Mouse (Mus musculus): Measurements from ENCODE around the gene Ly86.

Gene Ly86

DNA sequence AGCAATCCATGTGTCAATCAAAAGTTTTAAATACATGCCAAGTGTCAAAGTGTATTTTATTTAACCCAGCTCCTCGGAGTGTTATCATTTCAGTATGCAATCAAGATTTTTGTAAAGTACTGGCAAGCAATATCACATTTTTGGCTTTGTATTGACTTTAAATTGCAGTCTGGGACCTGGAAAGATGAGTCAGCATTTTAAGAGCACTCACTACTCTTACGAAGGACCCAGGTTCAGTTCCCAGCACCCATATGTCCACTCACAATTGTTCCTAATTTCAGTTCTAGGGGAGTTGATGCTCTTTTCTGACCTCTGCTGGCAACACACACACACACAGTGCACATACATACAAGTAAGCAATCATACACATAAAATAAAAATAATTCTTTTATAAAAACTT is 86.7 kb downstream of the Ly86 start:
- DNase-seq (ENCODE audit: low spot score) = no peak

DNA sequence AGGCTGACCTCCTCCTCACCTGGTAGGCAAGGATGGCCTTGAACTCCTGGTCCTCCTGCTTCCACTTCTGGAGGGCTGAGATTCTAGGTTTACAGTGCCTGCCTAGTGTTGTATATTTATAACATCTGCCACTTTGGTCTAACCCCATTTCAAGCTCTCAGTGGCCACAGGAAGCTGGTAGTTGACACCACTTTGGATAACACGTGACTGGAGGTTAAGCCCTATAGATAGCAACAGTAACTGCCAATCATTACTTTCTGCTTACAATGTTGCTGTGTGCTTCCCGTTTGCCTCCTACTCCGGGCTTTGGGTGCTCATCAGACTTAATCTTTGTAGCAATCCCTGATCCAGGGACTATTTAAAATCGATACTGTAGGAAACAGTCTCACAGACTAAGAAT is 87.6 kb downstream of the Ly86 start:
- no peak for DNase-seq (ENCODE audit: low spot score)

DNA sequence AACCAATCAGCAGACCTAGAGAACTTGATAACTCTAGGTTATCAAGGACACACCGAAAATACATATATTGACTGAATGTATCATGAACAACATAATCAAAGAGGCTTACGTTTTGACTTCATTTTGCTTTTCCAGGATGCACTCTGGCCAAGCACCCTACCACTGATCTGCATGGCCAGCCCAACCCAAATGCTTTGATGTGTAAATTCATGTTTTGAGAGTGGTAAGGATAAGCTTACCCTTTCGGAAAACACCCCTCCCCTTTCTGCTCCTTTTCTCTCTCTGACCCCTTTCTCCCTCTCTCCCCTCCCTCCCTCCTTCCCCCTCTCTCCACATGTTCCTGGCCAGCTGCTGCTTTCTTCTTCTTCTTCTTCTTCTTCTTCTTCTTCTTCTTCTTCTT is 88.1 kb downstream of the Ly86 start:
- no peak for DNase-seq (ENCODE audit: low spot score)

DNA sequence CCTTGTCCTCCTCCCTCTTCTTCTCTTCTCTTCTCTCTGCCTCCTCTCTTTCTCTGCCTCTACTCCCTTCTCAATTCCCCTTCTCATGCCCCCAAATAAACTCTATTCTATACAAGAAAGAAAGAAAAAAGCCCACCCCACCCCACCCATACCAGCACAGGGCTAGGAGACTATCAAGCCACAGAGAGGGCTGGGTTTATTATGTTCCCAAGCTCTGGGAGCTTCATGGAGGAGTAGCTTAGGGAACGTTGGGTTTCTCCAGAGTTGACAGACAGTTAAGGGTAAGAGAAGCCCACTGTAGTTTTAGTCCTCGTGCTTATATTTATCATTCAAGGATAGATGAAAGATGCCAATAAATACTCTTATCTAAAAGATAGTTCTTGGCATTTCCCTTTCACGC is 88.7 kb downstream of the Ly86 start:
- DNase-seq (ENCODE audit: low spot score) = no peak

DNA sequence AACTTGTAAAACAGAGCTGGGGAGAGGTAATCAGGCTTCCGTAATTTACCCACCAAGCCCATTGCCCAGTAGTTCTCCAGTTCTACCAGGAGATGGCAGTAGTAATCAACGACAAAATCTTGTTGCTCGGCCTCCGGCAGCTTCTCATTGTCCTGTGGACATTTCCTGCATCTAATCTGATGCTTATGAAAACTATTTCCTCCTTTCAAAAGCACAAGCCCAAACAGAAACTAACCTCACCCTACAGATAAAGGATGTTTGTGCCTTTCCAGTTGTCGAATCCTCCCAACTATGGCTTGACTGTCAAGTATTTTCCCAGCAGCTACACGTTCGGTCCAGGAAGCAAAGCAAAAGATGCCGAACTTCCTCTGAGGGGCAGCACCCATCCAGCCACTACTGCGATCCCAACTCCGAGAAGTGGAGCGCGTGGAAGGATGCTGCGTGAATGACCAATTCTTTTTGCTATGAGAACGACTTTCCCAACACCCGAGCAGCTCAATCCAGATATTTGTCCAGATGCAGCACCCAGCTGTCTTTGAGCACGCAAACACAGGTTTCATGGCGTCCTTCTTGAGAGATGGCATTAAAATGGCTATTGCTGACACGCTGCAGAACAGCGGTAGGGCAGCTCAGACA is 89.2 kb downstream of the Ly86 start:
- peak; percentile 36 for DNase-seq (ENCODE audit: low spot score)

DNA sequence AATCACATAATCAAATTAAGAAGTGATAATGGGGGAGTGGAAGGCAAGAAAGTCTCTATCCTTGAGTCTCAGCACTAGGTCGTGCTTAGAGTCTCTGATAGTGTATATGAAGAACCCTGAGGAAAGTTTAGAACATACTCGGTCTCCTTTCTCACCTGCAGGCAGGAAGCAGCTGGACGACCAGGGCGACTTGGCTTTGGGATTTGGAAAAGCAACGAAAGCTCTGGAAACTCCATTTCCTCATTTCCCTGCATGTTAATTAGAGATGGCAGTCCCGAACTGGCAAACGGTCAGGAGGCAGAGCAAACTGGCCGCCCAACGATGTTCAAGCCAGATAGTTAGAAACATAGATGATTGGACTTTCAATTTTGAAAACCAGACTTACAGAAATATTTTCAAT is 89.8 kb downstream of the Ly86 start:
- no peak for DNase-seq (ENCODE audit: low spot score)

DNA sequence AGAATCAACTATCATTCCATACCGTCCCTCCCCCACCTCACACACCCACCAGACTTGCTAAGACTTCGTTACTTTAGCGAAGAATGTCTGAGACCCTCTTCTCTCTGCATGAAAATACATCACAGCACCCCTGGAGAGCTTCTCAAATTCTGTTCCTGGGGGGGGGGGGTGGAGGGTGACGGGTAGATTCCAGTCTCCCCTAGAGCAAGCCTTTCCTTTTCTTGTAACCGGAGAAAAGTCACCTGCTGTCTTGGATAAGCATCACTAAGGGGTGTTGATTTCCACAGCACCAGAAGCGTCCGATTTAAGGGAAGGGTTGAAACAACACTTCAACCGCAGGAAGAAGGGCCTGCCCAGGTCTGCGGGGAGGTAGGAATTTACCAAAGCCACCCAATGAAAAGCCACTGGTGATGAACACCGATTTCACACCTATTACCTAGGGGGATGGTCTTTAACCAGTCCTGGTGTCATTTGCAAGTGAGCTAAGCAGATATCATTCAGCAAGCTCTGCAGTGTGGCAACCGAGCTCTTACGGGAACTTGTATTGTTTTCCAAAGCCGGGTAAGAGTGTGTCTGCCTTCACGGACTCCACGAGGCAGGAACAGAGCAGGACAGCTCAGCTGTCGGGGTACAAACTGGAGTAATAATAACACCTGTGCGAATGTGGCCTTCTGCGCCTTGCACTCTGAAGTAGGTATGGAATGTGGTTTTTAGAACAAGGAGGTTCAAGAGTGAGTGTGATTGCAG is 91.4 kb downstream of the Ly86 start:
- DNase-seq (ENCODE audit: low spot score) = no peak

DNA sequence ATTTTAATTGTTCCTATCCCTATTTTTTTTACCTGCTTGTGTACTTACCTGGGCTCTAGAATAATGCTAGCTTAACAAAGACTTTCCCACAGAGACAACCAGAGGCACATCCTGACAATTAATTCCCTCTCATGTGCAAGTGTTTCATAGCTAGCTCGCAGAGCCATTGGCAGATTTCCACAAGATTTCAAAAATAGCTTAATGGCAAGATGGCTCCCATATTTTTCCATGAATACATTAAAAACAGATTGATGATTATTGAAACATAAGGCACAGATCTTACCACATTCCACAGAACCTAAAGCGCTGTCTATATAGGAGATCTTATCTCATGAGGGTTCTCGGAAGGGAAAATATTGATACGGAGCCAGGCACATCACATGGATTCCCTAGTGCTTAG is 93.8 kb downstream of the Ly86 start:
- no peak for DNase-seq (ENCODE audit: low spot score)

DNA sequence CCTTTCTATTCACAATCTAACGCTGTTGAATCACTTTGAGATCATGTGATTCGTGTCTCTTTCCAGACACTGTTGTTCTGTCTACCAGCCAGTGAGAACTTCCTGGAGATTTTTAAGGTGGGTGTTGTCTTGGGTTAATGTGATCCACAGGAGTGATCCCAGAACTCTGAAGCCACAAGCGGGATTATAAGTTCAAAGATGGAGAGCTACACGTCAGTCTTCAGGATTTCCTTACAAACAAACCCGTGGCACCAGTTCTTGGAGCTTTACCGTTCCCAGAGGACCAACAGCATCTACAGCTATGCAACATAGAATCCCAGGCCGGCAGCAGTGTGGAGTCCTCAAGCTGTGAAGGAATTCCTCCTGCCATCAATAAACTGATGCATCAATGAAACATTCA is 94.5 kb downstream of the Ly86 start:
- no peak for DNase-seq (ENCODE audit: low spot score)

DNA sequence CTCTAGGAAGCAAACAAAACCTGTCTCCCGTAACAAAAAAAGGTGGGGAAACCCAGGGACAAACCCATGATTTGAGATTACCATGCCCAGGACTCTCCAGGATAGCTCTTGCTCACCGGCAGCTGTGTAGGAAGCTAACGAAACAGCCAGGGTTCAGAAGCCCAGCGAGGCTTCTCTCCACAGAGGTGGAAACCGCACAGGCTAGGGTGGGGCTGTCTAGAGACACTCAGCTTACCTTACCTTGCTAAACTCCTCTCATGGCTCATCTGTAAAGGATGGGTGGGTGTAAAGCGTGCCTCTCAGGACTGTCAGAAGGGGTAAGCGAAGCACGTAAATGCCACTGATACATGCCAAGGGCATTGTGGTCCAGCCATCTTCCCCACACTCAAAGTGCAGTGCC is 94.9 kb downstream of the Ly86 start:
- DNase-seq (ENCODE audit: low spot score) = no peak

DNA sequence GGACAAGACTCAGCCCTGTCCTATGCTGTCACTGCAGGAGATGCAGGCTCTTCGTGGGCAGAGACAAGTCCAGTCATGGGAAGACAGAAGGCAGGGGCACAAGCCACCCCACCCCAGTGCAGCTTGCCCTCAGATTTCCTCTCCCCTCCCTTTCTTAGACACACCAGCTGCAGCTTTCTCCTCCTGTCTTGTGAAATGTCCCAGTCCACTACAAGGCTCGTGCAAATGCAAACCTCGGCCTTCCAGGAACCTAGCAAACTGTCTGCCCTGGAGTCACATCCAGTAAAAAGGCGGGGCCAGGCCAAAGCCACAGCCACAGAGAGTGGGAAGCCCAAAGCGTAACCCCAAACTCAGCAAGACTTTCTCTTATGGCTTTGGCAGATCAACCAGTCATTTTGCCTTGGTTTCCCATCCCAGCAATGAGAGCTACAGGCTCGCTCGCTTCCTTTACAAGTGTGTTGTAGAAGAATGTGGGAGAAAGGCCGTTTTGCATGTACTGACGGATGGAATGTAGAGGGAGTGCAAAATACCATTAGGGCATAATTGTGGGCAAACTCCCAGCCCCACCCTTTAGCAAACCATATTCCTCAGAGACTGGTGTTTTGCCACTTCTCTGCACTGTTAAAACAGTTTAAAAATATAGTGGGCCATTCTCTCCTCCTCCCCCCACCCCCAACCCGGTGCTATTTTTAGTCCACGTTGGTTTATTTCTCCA is 95.7 kb downstream of the Ly86 start:
- DNase-seq (ENCODE audit: low spot score) = no peak

DNA sequence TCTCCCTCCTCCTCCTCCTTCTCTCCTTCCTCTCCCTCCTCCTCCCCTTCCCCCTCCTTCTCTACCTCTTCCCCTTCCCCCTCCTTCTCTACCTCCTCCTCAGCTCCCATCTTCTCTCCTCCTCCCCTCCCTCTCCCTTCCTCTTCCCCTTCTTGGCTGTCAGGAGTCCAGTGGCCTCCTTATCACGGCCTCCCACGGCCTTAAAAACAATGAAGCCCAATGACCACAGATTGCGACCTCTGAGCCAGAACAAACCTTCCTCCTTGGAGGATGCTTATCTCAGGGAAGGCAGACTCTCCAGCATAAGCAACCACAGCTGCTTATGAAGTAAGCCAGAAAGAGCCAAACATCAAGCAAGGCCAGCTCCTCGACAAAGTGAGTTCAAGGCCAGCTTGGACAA is 97.0 kb downstream of the Ly86 start:
- no peak for DNase-seq (ENCODE audit: low spot score)

DNA sequence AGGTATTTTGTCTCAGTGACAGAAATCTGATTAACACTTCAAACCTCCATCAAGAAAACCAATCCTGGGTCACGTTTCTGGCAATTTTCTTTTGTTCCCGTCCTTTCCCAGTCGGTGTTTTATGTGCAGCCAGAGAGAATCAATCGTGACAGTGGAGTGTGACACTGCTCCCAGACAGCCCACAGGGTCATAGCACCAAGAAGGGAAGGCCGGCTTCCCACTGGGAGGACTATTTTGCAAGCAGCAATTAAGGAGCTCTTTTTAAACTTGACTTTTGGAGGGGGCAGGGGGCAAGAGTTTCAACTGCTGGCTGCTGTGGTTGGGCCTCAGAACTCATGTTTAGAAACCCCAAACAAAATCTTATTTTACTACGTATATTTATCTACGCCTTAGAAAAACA is 97.5 kb downstream of the Ly86 start:
- DNase-seq (ENCODE audit: low spot score) = no peak

DNA sequence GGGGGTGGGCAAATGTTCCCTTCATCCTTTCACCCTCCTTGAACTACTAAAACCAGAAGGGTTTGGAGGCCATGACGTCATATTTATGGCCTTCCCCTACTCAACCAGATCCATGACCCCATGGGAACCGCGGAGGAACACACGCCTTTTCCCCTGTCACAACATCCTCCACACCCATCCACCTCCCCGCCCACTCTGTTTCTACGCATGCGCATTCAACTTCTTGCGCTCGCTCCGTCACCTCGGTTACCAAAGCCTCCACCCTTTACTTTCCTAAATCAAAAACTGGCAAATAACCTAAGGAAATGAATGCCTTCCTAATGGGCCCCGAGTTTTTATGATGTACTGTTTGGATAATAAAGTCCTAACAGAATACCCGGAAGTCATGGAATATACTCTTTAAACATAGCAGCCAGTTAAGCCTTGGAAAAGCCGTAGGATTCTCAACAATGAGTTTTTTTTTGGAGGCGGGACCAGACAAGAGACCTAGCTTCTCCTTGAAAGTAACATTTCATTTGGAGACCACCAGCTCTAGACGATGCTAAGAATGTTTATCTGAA is 101.8 kb downstream of the Ly86 start:
- DNase-seq (ENCODE audit: low spot score) = no peak

DNA sequence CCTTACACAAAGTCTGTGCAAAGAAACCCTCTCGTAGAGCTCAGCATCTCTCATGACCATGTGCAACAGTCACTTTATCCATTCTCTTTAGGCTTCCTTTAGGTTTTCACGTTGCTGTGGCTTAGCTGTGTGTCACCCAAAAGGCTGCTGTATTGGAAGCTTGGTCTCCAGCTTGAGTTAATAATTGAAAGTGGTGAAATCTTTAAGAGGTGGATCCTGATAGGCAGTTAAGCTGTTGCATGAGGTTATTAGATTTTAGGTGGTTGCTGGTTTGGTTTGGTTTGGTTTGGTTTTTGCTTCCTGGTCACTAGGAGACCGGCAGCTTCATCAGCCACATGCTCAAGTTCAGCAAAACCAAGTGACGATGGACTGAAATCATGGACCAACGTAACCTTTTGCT is 106.0 kb downstream of the Ly86 start:
- no peak for DNase-seq (ENCODE audit: low spot score)

DNA sequence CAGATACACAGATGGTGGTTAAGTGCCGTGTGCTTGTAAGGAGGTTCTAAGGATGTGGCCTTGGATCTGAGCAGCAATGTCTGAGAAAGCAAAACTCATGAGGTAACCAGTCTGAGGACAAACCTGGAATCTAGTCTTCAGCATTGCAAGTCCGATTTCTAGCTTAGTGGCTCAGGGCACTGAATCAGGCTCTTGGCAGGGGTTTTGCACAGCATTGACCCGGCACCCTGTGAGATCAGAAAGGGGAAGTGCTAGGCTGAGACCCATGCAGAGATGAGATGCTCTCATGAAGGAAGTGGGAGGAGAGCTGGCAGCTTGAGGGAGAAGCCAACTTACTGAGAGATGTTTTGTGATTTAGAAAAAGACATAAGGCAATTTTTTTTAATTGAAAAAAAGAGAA is 106.5 kb downstream of the Ly86 start:
- no peak for DNase-seq (ENCODE audit: low spot score)

DNA sequence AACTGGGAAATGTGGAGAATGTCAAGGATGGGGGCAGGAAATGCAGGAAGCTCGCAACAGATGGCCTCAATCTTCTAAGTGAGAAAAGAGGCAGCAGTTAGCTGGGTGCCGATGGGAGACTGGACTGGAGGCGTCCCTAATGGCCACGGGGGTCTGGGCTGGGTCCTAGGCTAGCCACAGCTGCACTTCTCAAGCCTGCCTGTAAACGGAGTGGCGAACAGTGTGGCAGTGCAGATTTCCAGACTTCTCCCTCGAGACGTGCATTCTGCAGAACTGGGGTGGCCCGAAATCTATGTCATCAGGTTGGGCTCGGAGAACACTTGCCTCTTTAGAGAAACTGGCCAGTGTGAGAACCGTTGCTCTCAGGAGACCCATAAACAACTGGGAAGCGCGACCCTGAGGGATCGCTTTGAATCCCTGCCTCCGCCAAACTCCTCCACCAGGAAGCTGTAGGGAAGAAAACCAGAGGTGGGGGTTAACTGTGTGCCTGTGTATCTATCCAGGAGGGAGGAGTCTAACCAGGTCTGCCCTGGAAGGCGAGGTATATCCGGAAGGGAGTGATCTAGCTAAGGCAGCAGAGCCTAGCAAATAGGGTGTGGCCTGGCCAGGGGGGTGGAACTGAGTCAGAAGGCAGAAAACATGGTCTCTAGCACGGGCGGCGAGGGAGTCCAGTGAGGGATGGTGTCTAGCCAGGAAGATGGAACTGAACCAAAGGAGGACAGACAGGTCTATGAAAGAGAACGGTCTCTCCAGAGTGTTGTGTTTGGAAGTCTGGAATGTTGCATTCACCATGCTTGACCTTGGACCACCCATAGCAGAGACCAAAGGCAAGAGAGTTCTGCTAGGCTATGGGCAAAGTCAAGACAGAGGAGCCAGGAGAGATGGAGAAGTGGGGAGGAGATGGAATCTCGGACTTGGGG is 107.3 kb downstream of the Ly86 start:
- DNase-seq (ENCODE audit: low spot score) = peak; percentile 44

DNA sequence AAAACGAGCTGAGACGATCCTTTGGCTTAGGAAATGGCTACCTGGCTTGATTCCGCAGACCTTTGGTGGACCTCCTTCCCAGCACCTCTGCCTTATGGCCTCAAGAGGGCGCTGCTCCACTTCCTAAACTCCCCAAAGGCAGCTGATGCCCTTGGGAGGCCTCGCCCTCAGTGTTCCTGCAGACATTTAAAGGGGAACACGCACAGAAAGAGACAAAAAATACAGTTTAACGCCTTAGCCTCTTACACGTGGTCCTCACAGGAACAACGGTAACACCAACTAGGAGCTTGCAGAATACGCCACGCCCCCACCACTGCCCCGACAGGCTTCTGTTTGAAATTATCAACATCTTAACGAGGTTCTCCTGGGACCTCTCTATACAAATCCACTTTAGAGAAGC is 108.2 kb downstream of the Ly86 start:
- DNase-seq (ENCODE audit: low spot score) = peak; percentile 78

DNA sequence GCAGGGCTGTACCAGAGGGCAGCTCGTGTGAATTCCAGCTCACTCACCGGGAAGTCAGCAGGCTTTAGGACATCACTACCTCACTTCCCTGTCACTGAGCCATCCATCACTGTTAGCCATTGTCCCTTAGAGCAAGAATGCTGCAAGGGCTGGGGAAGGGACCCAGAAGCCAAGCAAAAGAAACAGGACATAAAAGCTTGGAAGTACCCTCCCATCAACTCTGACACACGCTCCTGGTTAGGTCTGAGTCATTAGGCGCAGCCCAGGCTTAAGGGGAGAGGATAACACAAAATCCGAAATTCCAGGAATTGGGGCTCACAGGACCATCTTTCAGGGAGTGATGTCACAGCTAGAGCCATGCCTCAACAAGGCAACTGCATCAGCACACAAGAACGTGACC is 109.3 kb downstream of the Ly86 start:
- DNase-seq (ENCODE audit: low spot score) = no peak

DNA sequence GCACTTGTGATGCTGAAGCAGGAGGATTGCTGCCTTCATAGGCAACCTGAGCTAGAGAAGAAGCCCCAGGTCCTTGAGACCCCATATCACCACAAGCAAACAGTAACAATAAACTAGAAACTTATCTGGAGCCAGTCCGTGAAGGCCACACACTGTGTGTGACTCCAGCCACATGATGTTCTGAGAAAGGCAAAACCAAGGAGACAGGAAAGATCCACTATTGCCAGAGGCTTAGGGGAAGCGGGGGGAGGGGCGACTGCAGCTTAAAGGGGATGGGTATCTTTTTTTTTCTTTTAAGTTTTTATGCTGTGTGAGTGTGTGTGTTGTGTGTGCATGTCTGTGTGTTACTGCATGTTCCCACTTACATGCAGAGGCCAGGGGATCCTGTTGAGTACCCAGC is 110.6 kb downstream of the Ly86 start:
- DNase-seq (ENCODE audit: low spot score) = no peak

DNA sequence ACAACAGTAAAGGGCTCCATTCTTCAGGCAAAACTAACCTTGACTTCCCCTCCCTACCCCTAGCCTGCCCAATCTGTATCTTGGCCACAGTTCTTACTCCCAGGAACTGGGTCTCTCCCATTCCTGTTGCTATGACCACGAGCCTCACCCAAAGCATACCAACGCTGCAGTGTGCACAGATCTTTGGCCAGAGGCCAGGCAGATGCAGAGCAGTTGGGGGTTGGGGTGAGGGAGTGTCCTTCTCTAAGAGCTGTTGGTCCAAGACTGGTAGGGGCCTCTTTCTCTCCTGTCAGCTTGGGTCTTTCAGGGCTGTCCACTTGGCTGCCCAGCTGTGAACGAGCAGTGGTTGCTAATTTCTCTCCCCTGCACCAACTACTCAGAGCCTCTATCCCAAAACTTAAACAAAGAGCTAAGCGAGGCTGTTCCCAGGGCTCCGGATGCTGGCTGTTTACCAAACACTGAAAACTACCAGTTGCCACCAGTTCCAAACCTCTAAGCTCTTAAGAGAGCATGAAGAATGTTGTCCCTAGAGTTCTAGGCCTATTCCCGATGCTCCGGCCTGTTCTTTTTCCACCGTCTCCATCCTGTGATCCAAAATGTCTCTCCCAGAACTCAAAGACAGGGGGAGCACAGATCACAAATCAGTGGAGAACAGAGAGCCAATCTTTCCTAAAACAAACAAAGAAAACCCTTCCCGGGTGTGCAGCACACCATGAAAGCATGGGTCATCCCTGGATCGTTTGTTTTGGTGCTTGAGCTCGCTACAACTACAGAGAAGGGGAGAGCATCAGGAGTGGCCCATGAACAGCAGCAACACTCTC is 112.2 kb downstream of the Ly86 start:
- DNase-seq (ENCODE audit: low spot score) = no peak

Measured in left cerebral cortex, adult 11 months (tissue).